Mouse (Mus musculus) CH12.LX (cell line): Measurements from ENCODE around the gene Mllt3. TPM values are rescaled to one million over a fixed set of nuclear protein-coding genes. Genes with fewer than 3 reads are reported as not detected.

ENCODE experiments used
- DNase-seq: peaks from one replicate; pipeline ENCODE4 v3.0.0-alpha.2; 2013; ENCODE audit errors: extremely low read depth
- H3K27ac ChIP-seq: 2 replicates; pipeline ENCODE4 v1.5.1; 2012; ENCODE audit warnings: low read depth, mild to moderate bottlenecking, control low read depth, moderate library complexity; ENCODE audit not compliant: insufficient read depth
- H3K27me3 ChIP-seq: replicated peaks from 2 replicates; pipeline ENCODE3; 2012; ENCODE audit warnings: inconsistent platforms
- H3K36me3 ChIP-seq, 2 experiments: replicated peaks in 1 of 2; 2 replicates each; pipeline versions ENCODE3 to v1.6.1; 2012; ENCODE audit warnings: inconsistent platforms in 1 of 2, low read length in 1 of 2, mild to moderate bottlenecking in 1 of 2, mixed read lengths in 1 of 2, moderate library complexity in 1 of 2; ENCODE audit not compliant: control insufficient read depth in 1 of 2, insufficient read depth in 1 of 2
- H3K4me1 ChIP-seq, 2 experiments: 2 replicates each; pipeline ENCODE4 v1.6.1; 2012; ENCODE audit warnings: inconsistent platforms in 1 of 2, moderate library complexity in 1 of 2; ENCODE audit not compliant: insufficient read depth in 2 of 2, control insufficient read depth in 1 of 2
- H3K4me2 ChIP-seq: 2 replicates; pipeline ENCODE4 v1.6.1; 2012; ENCODE audit warnings: low read depth, mild to moderate bottlenecking, control low read depth; ENCODE audit not compliant: poor library complexity, insufficient read depth, severe bottlenecking
- H3K4me3 ChIP-seq, 3 experiments: fragments of 150-350 bp in 1 of 3; sonication (generic) in 1 of 3; replicated peaks in 1 of 3; 2 replicates each; pipeline versions ENCODE3 to v1.5.1; 2011 to 2012; ENCODE audit warnings: low read depth in 2 of 3, low read length in 2 of 3, mild to moderate bottlenecking in 2 of 3, moderate library complexity in 2 of 3, control low read depth in 1 of 3, improper control_type of control experiment in 1 of 3, inconsistent platforms in 1 of 3, mixed read lengths in 1 of 3; ENCODE audit not compliant: poor library complexity in 1 of 3
- H3K79me2 ChIP-seq: replicated peaks from 2 replicates; pipeline ENCODE4 v1.6.1; 2012; ENCODE audit warnings: mild to moderate bottlenecking, moderate library complexity; ENCODE audit not compliant: control insufficient read depth, poor library complexity, insufficient read depth, severe bottlenecking; ENCODE audit errors: extremely low read depth
- H3K9ac ChIP-seq: 2 replicates; pipeline ENCODE4 v1.6.1; 2012; ENCODE audit warnings: low read depth, mild to moderate bottlenecking, control low read depth, moderate library complexity; ENCODE audit not compliant: insufficient read depth
- H3K9me3 ChIP-seq: replicated peaks from 2 replicates; pipeline ENCODE3; 2012; ENCODE audit warnings: low read length, inconsistent platforms, mixed read lengths
- BHLHE40 ChIP-seq: IDR thresholded peaks from 2 replicates; pipeline ENCODE4 v1.6.1; 2011; ENCODE audit warnings: mild to moderate bottlenecking, low read depth, low read length, improper control_type of control experiment
- CHD1 ChIP-seq: IDR thresholded peaks from 2 replicates; pipeline ENCODE4 v1.6.1; 2012; ENCODE audit warnings: low read depth, low read length, improper control_type of control experiment, inconsistent platforms
- CHD2 ChIP-seq: IDR thresholded peaks from 2 replicates; pipeline ENCODE4 v1.6.1; 2011; ENCODE audit warnings: low read length, improper control_type of control experiment
- CTCF ChIP-seq, 2 experiments: IDR thresholded peaks in 1 of 2; conservative IDR thresholded peaks in 1 of 2; 2 replicates each; pipeline ENCODE4 v1.5.1; 2011 to 2012; ENCODE audit warnings: low read depth in 2 of 2, low read length in 2 of 2, improper control_type of control experiment in 1 of 2, inconsistent platforms in 1 of 2, mild to moderate bottlenecking in 1 of 2, moderate library complexity in 1 of 2
- E2F4 ChIP-seq: IDR thresholded peaks from 2 replicates; pipeline ENCODE4 v1.6.1; 2011; ENCODE audit warnings: low read depth, low read length, improper control_type of control experiment; ENCODE audit not compliant: insufficient replicate concordance
- ELF1 ChIP-seq: IDR thresholded peaks from 2 replicates; pipeline ENCODE4 v1.6.1; 2014; ENCODE audit warnings: low read depth, mild to moderate bottlenecking, inconsistent platforms, low read length, improper control_type of control experiment
- EP300 ChIP-seq: IDR thresholded peaks from 2 replicates; pipeline ENCODE4 v1.6.1; 2011; ENCODE audit warnings: low read length, improper control_type of control experiment
- ETS1 ChIP-seq: conservative IDR thresholded peaks from 2 replicates; pipeline ENCODE4 v1.6.1; 2012; ENCODE audit warnings: low read depth, mild to moderate bottlenecking, inconsistent platforms, low read length, improper control_type of control experiment, moderate library complexity
- GABPA ChIP-seq: IDR thresholded peaks from 2 replicates; pipeline ENCODE4 v1.6.1; 2012; ENCODE audit warnings: low read depth, low read length, improper control_type of control experiment, inconsistent platforms; ENCODE audit not compliant: insufficient replicate concordance
- HCFC1 ChIP-seq: IDR thresholded peaks from 2 replicates; pipeline ENCODE4 v1.6.1; 2012; ENCODE audit warnings: low read depth, mild to moderate bottlenecking, inconsistent platforms, low read length, improper control_type of control experiment
- IRF4 ChIP-seq: IDR thresholded peaks from 2 replicates; pipeline ENCODE4 v1.6.1; 2014; ENCODE audit warnings: low read depth, mild to moderate bottlenecking, inconsistent platforms, low read length, improper control_type of control experiment
- JUND ChIP-seq: conservative IDR thresholded peaks from 2 replicates; pipeline ENCODE4 v1.6.1; 2011; ENCODE audit warnings: low read depth, low read length, improper control_type of control experiment
- KAT2A ChIP-seq: IDR thresholded peaks from 2 replicates; pipeline ENCODE4 v1.6.1; 2012; ENCODE audit warnings: low read length, improper control_type of control experiment, inconsistent platforms; ENCODE audit not compliant: insufficient replicate concordance
- MAFK ChIP-seq: IDR thresholded peaks from 2 replicates; pipeline ENCODE4 v1.6.1; 2011; ENCODE audit warnings: low read length, improper control_type of control experiment; ENCODE audit not compliant: insufficient replicate concordance
- MAX ChIP-seq: IDR thresholded peaks from 2 replicates; pipeline ENCODE4 v1.6.1; 2011; ENCODE audit warnings: low read length, improper control_type of control experiment
- MAZ ChIP-seq: IDR thresholded peaks from 2 replicates; pipeline ENCODE4 v1.6.1; 2012; ENCODE audit warnings: low read depth, mild to moderate bottlenecking, inconsistent platforms, low read length, improper control_type of control experiment, moderate library complexity
- MEF2A ChIP-seq: IDR thresholded peaks from 2 replicates; pipeline ENCODE4 v1.6.1; 2014; ENCODE audit warnings: low read depth, mild to moderate bottlenecking, inconsistent platforms, low read length, improper control_type of control experiment, borderline replicate concordance
- NELFE ChIP-seq: IDR thresholded peaks from 2 replicates; pipeline ENCODE4 v1.6.1; 2011; ENCODE audit warnings: low read depth, low read length, improper control_type of control experiment
- NRF1 ChIP-seq: IDR thresholded peaks from 2 replicates; pipeline ENCODE4 v1.6.1; 2014; ENCODE audit warnings: low read depth, mild to moderate bottlenecking, inconsistent platforms, low read length, improper control_type of control experiment, moderate library complexity
- PAX5 ChIP-seq: IDR thresholded peaks from 2 replicates; pipeline ENCODE4 v1.6.1; 2012; ENCODE audit warnings: low read length, inconsistent platforms, mixed read lengths
- POLR2A ChIP-seq: IDR thresholded peaks from 2 replicates; pipeline ENCODE4 v1.6.1; 2011; ENCODE audit warnings: low read depth, mild to moderate bottlenecking, improper control_type of control experiment, low read length
- POLR2AphosphoS2 ChIP-seq: IDR thresholded peaks from 2 replicates; pipeline ENCODE4 v1.6.1; 2011; ENCODE audit warnings: low read depth, low read length, improper control_type of control experiment
- RAD21 ChIP-seq: IDR thresholded peaks from 2 replicates; pipeline ENCODE4 v1.6.1; 2011; ENCODE audit warnings: low read depth, mild to moderate bottlenecking, low read length, improper control_type of control experiment, moderate library complexity
- SIN3A ChIP-seq: IDR thresholded peaks from 2 replicates; pipeline ENCODE4 v1.6.1; 2012; ENCODE audit warnings: low read length, improper control_type of control experiment, inconsistent platforms
- SMC3 ChIP-seq: IDR thresholded peaks from 2 replicates; pipeline ENCODE4 v1.6.1; 2011; ENCODE audit warnings: low read depth, low read length, improper control_type of control experiment
- TBP ChIP-seq: conservative IDR thresholded peaks from 2 replicates; pipeline ENCODE4 v1.6.1; 2011; ENCODE audit warnings: low read depth, low read length, improper control_type of control experiment
- TCF12 ChIP-seq: IDR thresholded peaks from 2 replicates; pipeline ENCODE4 v1.6.1; 2014; ENCODE audit warnings: low read depth, mild to moderate bottlenecking, inconsistent platforms, low read length, improper control_type of control experiment
- USF1 ChIP-seq: IDR thresholded peaks from 2 replicates; pipeline ENCODE4 v1.6.1; 2014; ENCODE audit warnings: low read depth, mild to moderate bottlenecking, inconsistent platforms, low read length, improper control_type of control experiment
- USF2 ChIP-seq: conservative IDR thresholded peaks from 2 replicates; pipeline ENCODE4 v1.6.1; 2011; ENCODE audit warnings: low read depth, low read length, improper control_type of control experiment
- ZC3H11A ChIP-seq: IDR thresholded peaks from 2 replicates; pipeline ENCODE4 v1.6.1; 2012; ENCODE audit warnings: low read depth, mild to moderate bottlenecking, inconsistent platforms, low read length, improper control_type of control experiment
- ZKSCAN1 ChIP-seq: IDR thresholded peaks from 2 replicates; pipeline ENCODE4 v1.6.1; 2012; ENCODE audit warnings: low read depth, inconsistent platforms, low read length, improper control_type of control experiment, borderline replicate concordance
- ZNF384 ChIP-seq: IDR thresholded peaks from 2 replicates; pipeline ENCODE4 v1.6.1; 2012; ENCODE audit warnings: low read depth, low read length, improper control_type of control experiment, inconsistent platforms
- dilution Hi-C: fragments of 300-500 bp; cut with MboI; formaldehyde crosslinking; loops from 2 replicates; pipeline ENCODE4 v1.14.3; 2020; ENCODE audit warnings: low sequenced_read_pairs; ENCODE audit not compliant: extremely low pct_unique_long_range_greater_than_20kb, extremely low pct_ligation_motif_present
- in situ Hi-C: fragments of 300-500 bp; cut with MboI; formaldehyde crosslinking; loops from 3 replicates; pipeline ENCODE4 v1.14.3; 2019; ENCODE audit warnings: low sequenced_read_pairs, low pct_ligation_motif_present, low pct_unique_long_range_greater_than_20kb, mixed read lengths
- polyA plus RNA-seq: library from polyadenylated mRNA; unstranded; fragments of >175 nt; gene quantifications from 2 replicates; pipeline ENCODE4 v1.2.1, GENCODE M21; 2012; ENCODE audit warnings: low read depth; ENCODE audit not compliant: insufficient read length
- total RNA-seq, 2 experiments: library from RNA; depleted of rRNA; stranded (reverse); fragments of 300-350 nt in 1 of 2; fragments of >200 nt in 1 of 2; gene quantifications; 2 replicates each; pipeline ENCODE4 v1.2.3; 2012 to 2014

Mllt3 gene
- total and polyA plus RNA-seq, 3 experiments = 8.3 to 20.9 (median 10.1) TPM

GRCm38 (mm10) chr4:88075388-88075787 is 42.2 kb upstream of the Mllt3 start:
- Histone ChIP-seq H3K9me3 (no peaks in the 10 kb centered on the region), H3K4me1 (peaks cover 7 to 12% of the 10 kb centered on the region in 2 experiments), H3K9ac (no peak overlapping the region), H3K27ac (no peak overlapping the region), H3K27me3 (no peaks in the 10 kb centered on the region), H3K79me2 (no peaks in the 10 kb centered on the region), H3K4me2 (no peak overlapping the region), H3K4me3 (no peak overlapping the region), H3K36me3 (no peaks in the 10 kb centered on the region)
- dilution Hi-C loops = no loop called here
- in situ Hi-C loops = no loop called here
- TF ChIP-seq E2F4 (no peak), USF1 (no peak), USF2 (no peak), RAD21 (no peak), ELF1 (no peak), ZNF384 (no peak), ETS1 (no peak), CTCF (conservative IDR thresholded peaks at IDR 0.05 in 1 of 2, IDR thresholded peaks at IDR 0.05 in 1 of 2; ENCODE audit: low read depth in 2 of 2, low read length in 2 of 2) (no peak)
- DNase-seq = no peak

GRCm38 (mm10) chr4:88046280-88046679 is 13.1 kb upstream of the Mllt3 start:
- Histone ChIP-seq H3K9ac (no peak overlapping the region), H3K79me2 (no peaks in the 10 kb centered on the region), H3K27me3 (no peaks in the 10 kb centered on the region), H3K36me3 (no peaks in the 10 kb centered on the region), H3K9me3 (no peaks in the 10 kb centered on the region), H3K27ac (no peak overlapping the region), H3K4me2 (peak overlapping the region; percentile 16; the same call in 1 of the 2 replicates), H3K4me1 (peaks cover 2 to 8% of the 10 kb centered on the region in 2 experiments; a peak in 2 of 4 replicates), H3K4me3 (no peak overlapping the region)
- dilution Hi-C loops = no loop called here
- in situ Hi-C loops = loop anchor here (25.0 kb wide), 2 partner anchors 291 to 684 kb away; no protein-coding TSS in a partner anchor
- DNase-seq = peak; percentile 63
- TF ChIP-seq EP300 (peak; percentile 68; the same call in 1 of the 2 replicates), SMC3 (no peak), CTCF (conservative IDR thresholded peaks at IDR 0.05 in 1 of 2, IDR thresholded peaks at IDR 0.05 in 1 of 2; ENCODE audit: low read depth in 2 of 2, low read length in 2 of 2) (no peak), PAX5 (no peak), USF2 (no peak), BHLHE40 (peak; percentile 68), JUND (no peak), CHD1 (no peak), RAD21 (no peak), USF1 (no peak), TCF12 (peak; percentile 64), KAT2A (no peak), MAX (no peak; the same call in 1 of the 2 replicates), GABPA (no peak), ETS1 (peak; percentile 38), TBP (no peak), E2F4 (no peak), NRF1 (no peak), CHD2 (peak; percentile 43; the same call in 1 of the 2 replicates), HCFC1 (no peak), POLR2AphosphoS2 (no peak), MEF2A (peak; percentile 79), MAFK (0 out of 2 replicates have a peak, but pooled peaks have one; percentile 58), NELFE (no peak), POLR2A (no peak), SIN3A (no peak), ZC3H11A (no peak), ZKSCAN1 (no peak), MAZ (no peak), IRF4 (peak; percentile 80)
